Mouse (Mus musculus) forebrain, postnatal 0 days (tissue): ENCODE measurements around the gene Dock3. TPM values are rescaled to one million over a fixed set of nuclear protein-coding genes. Genes with fewer than 3 reads are reported as not detected.

Experiments
- ATAC-seq: fragments of 200-750 bp; cut with Nextera tagmentation; 2 replicates; pipeline ENCODE4 v1.8.0; 2017; ENCODE audit warnings: mild to moderate bottlenecking, moderate library complexity
- DNase-seq: peaks from one replicate; pipeline ENCODE4 v3.0.0-alpha.2; 2015
- H3K27ac ChIP-seq: fragments of 300-500 bp; sonication (generic); 2 replicates; pipeline ENCODE4 v1.5.1; 2014; ENCODE audit warnings: low read depth, mild to moderate bottlenecking, antibody characterized with exemption, low read length, moderate library complexity, mixed read lengths
- H3K27me3 ChIP-seq: fragments of 300-500 bp; sonication (generic); 2 replicates; pipeline ENCODE4 v1.6.1; 2014; ENCODE audit warnings: mild to moderate bottlenecking, low read length, mixed read lengths; ENCODE audit not compliant: insufficient read depth
- H3K36me3 ChIP-seq: fragments of 300-500 bp; sonication (generic); 2 replicates; pipeline ENCODE4 v1.6.1; 2014; ENCODE audit warnings: mild to moderate bottlenecking, moderate library complexity; ENCODE audit not compliant: insufficient read depth
- H3K4me1 ChIP-seq: fragments of 300-500 bp; sonication (generic); 2 replicates; pipeline ENCODE4 v1.6.1; 2014; ENCODE audit warnings: antibody characterized with exemption; ENCODE audit not compliant: insufficient read depth
- H3K4me2 ChIP-seq: fragments of 300-500 bp; sonication (generic); 2 replicates; pipeline ENCODE4 v1.6.1; 2014; ENCODE audit warnings: low read depth, mild to moderate bottlenecking, moderate library complexity
- H3K4me3 ChIP-seq: fragments of 300-500 bp; sonication (generic); 2 replicates; pipeline ENCODE4 v1.5.1; 2014; ENCODE audit warnings: low read depth, low read length, mixed read lengths
- H3K9ac ChIP-seq: fragments of 300-500 bp; sonication (generic); 2 replicates; pipeline ENCODE4 v1.6.1; 2014; ENCODE audit warnings: mild to moderate bottlenecking
- H3K9me3 ChIP-seq: fragments of 300-500 bp; sonication (generic); 2 replicates; pipeline ENCODE4 v1.6.1; 2016; ENCODE audit warnings: low read length
- CTCF ChIP-seq: sonication (generic); IDR thresholded peaks from 2 replicates; pipeline ENCODE4 v1.5.1; 2016; ENCODE audit warnings: antibody characterized with exemption, control low read depth, low read depth
- WGBS: fragments of 180-500 bp; shearing (Covaris S2); extraction: QIAGEN DNeasy Blood & Tissue Kit; methylation state at CpG from one replicate; pipeline ENCODE4 v1.1.7; 2014; 5-methylcytosine and 5-hydroxymethylcytosine counted together
- polyA plus RNA-seq: library from polyadenylated mRNA; unstranded; fragments of >200 nt; fragmentation: Nextera tagmentation; extraction: Ambion mirVana; gene quantifications from 2 replicates; pipeline ENCODE4 v1.2.1, GENCODE M21; 2015
- total RNA-seq: library from RNA; depleted of rRNA; stranded (reverse); fragments of >200 nt; gene quantifications from 2 replicates; pipeline ENCODE4 v1.2.3, GENCODE M21; 2014

Gene Dock3
- total and polyA plus RNA-seq, 2 experiments from 2014 or later: 21.3 to 53.7 TPM

- no peak for TF ChIP-seq CTCF
- no peaks in the 10 kb centered on the region for H3K27me3 ChIP-seq
- H3K36me3 ChIP-seq: no peaks in the 10 kb centered on the region
- H3K4me3 ChIP-seq: no peak overlapping the region
- H3K4me2 ChIP-seq: no peak overlapping the region
- no peaks in the 10 kb centered on the region for H3K9me3 ChIP-seq
- WGBS: 45% methylated on average over 3 of the region's 3 CpGs
- DNase-seq: no peak
- peaks cover 44% of the 10 kb centered on the region for H3K4me1 ChIP-seq
- H3K27ac ChIP-seq: no peak overlapping the region
- H3K9ac ChIP-seq: no peak overlapping the region
- ATAC-seq: no peak
These were observed 23.9 kb upstream of the Dock3 start for GRCm38 (mm10) chr9:107255596-107255995.

- H3K9ac ChIP-seq: no peak overlapping the region
- no peaks in the 10 kb centered on the region for H3K27me3 ChIP-seq
- no peak overlapping the region for H3K4me2 ChIP-seq
- TF ChIP-seq CTCF: no peak
- H3K36me3 ChIP-seq: no peaks in the 10 kb centered on the region
- peaks cover 42% of the 10 kb centered on the region for H3K4me1 ChIP-seq
- H3K27ac ChIP-seq: peak overlapping the region; percentile 66; the same call in 1 of the 2 replicates
- ATAC-seq (no peak), DNase-seq (no peak)
- no peaks in the 10 kb centered on the region for H3K9me3 ChIP-seq
- H3K4me3 ChIP-seq: no peak overlapping the region
- WGBS: 81% methylated on average over 3 of the region's 3 CpGs
These were observed 23.2 kb upstream of the Dock3 start for GRCm38 (mm10) chr9:107254925-107255324.

GRCm38 (mm10) chr9:107254476-107254875 lies 22.8 kb upstream of the Dock3 start:
- H3K36me3 ChIP-seq: no peaks in the 10 kb centered on the region
- DNase-seq (peak; percentile 81), ATAC-seq (peak; percentile 89)
- peak overlapping the region; percentile 36 for H3K4me2 ChIP-seq
- peaks cover 40% of the 10 kb centered on the region for H3K4me1 ChIP-seq
- H3K4me3 ChIP-seq: no peak overlapping the region
- H3K27ac ChIP-seq: peak overlapping the region; percentile 66
- H3K9ac ChIP-seq: peak overlapping the region; percentile 23; the same call in 1 of the 2 replicates
- WGBS: 21% methylated on average over 12 of the region's 12 CpGs
- no peaks in the 10 kb centered on the region for H3K27me3 ChIP-seq
- no peaks in the 10 kb centered on the region for H3K9me3 ChIP-seq
- peak; percentile 23 for TF ChIP-seq CTCF

- peaks cover 35% of the 10 kb centered on the region for H3K4me1 ChIP-seq
- ATAC-seq (peak; percentile 65), DNase-seq (peak; percentile 71)
- H3K36me3 ChIP-seq: no peaks in the 10 kb centered on the region
- H3K27me3 ChIP-seq: no peaks in the 10 kb centered on the region
- H3K9me3 ChIP-seq: no peaks in the 10 kb centered on the region
- TF ChIP-seq CTCF: 0 out of 2 replicates have a peak, but pooled peaks have one; percentile 4
- peak overlapping the region; percentile 37 for H3K27ac ChIP-seq
- no peak overlapping the region for H3K4me2 ChIP-seq
- WGBS: 2% methylated on average over 5 of the region's 5 CpGs
- no peak overlapping the region for H3K9ac ChIP-seq
- no peak overlapping the region for H3K4me3 ChIP-seq
These were observed 20.5 kb upstream of the Dock3 start for GRCm38 (mm10) chr9:107252164-107252563.

GRCm38 (mm10) chr9:107250416-107251337 lies 19.0 kb upstream of the Dock3 start:
- Histone ChIP-seq H3K4me2 (no peak overlapping the region), H3K27ac (peak overlapping the region; percentile 68), H3K9ac (no peak overlapping the region), H3K9me3 (no peaks in the 10 kb centered on the region), H3K4me1 (peaks cover 35% of the 10 kb centered on the region), H3K4me3 (no peak overlapping the region), H3K36me3 (no peaks in the 10 kb centered on the region), H3K27me3 (no peaks in the 10 kb centered on the region)
- no peak for ATAC-seq
- no peak for DNase-seq
- 64% methylated on average over 14 of the region's 14 CpGs for WGBS
- TF ChIP-seq CTCF: no peak

GRCm38 (mm10) chr9:107249154-107249553 lies 17.4 kb upstream of the Dock3 start:
- Histone ChIP-seq H3K9ac (no peak overlapping the region), H3K9me3 (no peaks in the 10 kb centered on the region), H3K36me3 (no peaks in the 10 kb centered on the region), H3K4me2 (no peak overlapping the region), H3K4me3 (no peak overlapping the region), H3K4me1 (peaks cover 27% of the 10 kb centered on the region), H3K27me3 (no peaks in the 10 kb centered on the region), H3K27ac (no peak overlapping the region)
- DNase-seq: no peak
- 57% methylated on average over 6 of the region's 6 CpGs for WGBS
- TF ChIP-seq CTCF: no peak
- ATAC-seq: peak; percentile 32; the same call in 1 of the 2 replicates

GRCm38 (mm10) chr9:107246170-107246569 lies 14.5 kb upstream of the Dock3 start:
- Histone ChIP-seq H3K4me3 (no peak overlapping the region), H3K27ac (no peak overlapping the region), H3K36me3 (no peaks in the 10 kb centered on the region), H3K4me2 (no peak overlapping the region), H3K9me3 (no peaks in the 10 kb centered on the region), H3K27me3 (no peaks in the 10 kb centered on the region), H3K4me1 (peaks cover 9% of the 10 kb centered on the region), H3K9ac (no peak overlapping the region)
- DNase-seq: no peak
- WGBS: 68% methylated on average over 4 of the region's 4 CpGs
- TF ChIP-seq CTCF: peak; percentile 52
- no peak for ATAC-seq
